In genomic region chr2:34795426-34795825, GRCm38 (mm10) we compare ENCODE assay signal across 29 mouse cellular contexts. TPM values are rescaled to one million over a fixed set of nuclear protein-coding genes. Genes with fewer than 3 reads are reported as not detected.
DNase-seq lines count a peak whose midpoint lies in the region; ATAC-seq and TF ChIP-seq lines count a peak whose summit lies in the region.
"Had no signal": no experiment of that assay in that cellular context is flagged by ENCODE, and none has a peak within 500 bp of the region (broad histone marks: within the 10 kb centered on the region; RNA-seq: fewer than 3 reads in every experiment).

No protein-coding gene starts in this region.

- H3K27ac ChIP-seq in liver, embryonic 15.5 days (replicated peaks) = 0 out of 2 replicates have a peak overlapping the region, but pooled peaks have one; percentile 5
- no peak overlapping the region for H3K27ac ChIP-seq in liver, embryonic 11.5 days (ENCODE audit: low read depth, low read length)
- H3K27ac ChIP-seq in MEL (ENCODE audit: control insufficient read depth, low read depth, low read length) = no peak overlapping the region
- H3K27ac ChIP-seq: embryonic facial prominence, embryonic 10.5 days; embryonic facial prominence, embryonic 12.5 days; forebrain, embryonic 13.5 days; forebrain, embryonic 15.5 days had no signal

- peak; percentile 75 to 77 for TF ChIP-seq EP300 in MEL (IDR thresholded peaks at IDR 0.05; ENCODE audit: low read depth in 1 of 2, low read length in 2 of 2)

- peaks cover 7% of the 10 kb centered on the region for H3K79me2 ChIP-seq in MEL (ENCODE audit: control insufficient read depth, insufficient read depth, low read length, poor library complexity)

- H3K9ac ChIP-seq in liver, embryonic 15.5 days = no peak overlapping the region
- no peak overlapping the region for H3K9ac ChIP-seq in liver, embryonic 11.5 days (ENCODE audit: low read depth, low read length)
- H3K9ac ChIP-seq in MEL (ENCODE audit: control insufficient read depth, low read depth, low read length, poor library complexity, severe bottlenecking) = no peak overlapping the region
- H3K9ac ChIP-seq: embryonic facial prominence, embryonic 12.5 days; forebrain, embryonic 13.5 days; forebrain, embryonic 15.5 days; forebrain, postnatal 0 days had no signal

- no peak for DNase-seq in liver, embryonic 11.5 days (ENCODE audit: low spot score)
- DNase-seq in MEL (ENCODE audit: low read depth, low spot score) = peak; percentile 57
- DNase-seq in embryo, embryonic 9.5 days (ENCODE audit: extremely low spot score) = no peak
- DNase-seq: adrenal gland, adult 2 months; adrenal gland, postnatal 10 days; adrenal gland, postnatal 25 days; B cell, adult 2 months; cerebellum, adult 11 months; cerebellum, adult 18-20 months; cerebellum, adult 8-10 months; cerebellum, adult 9-11 months; cerebellum, postnatal 14 days; cerebellum, postnatal 36 days; embryo, embryonic 11 days; forebrain, postnatal 0 days had no signal

- no peak for ATAC-seq in liver, embryonic 15.5 days (ENCODE audit: insufficient read depth)
- ATAC-seq in liver, embryonic 11.5 days (replicated peaks; ENCODE audit: low FRiP score) = no peak
- peak; percentile 41; the same call in 1 of the 2 replicates for ATAC-seq in erythroid progenitor cell, adult 5-6 weeks (replicated peaks; ENCODE audit: low FRiP score, poor library complexity, severe bottlenecking)
- ATAC-seq: CD4-positive, CD25-positive, alpha-beta regulatory T cell, adult 4 months; forebrain, embryonic 13.5 days; forebrain, embryonic 15.5 days; forebrain, postnatal 0 days had no signal

- no peak overlapping the region for H3K4me2 ChIP-seq in liver, embryonic 15.5 days
- no peak overlapping the region for H3K4me2 ChIP-seq in liver, embryonic 11.5 days
- H3K4me2 ChIP-seq: embryonic facial prominence, embryonic 12.5 days; forebrain, embryonic 13.5 days; forebrain, embryonic 15.5 days had no signal

- TF ChIP-seq RAD21 in MEL (IDR thresholded peaks at IDR 0.05; ENCODE audit: low read depth, low read length) = no peak

- peaks cover 26% of the 10 kb centered on the region for H3K4me1 ChIP-seq in liver, embryonic 15.5 days (replicated peaks)
- H3K4me1 ChIP-seq in liver, embryonic 11.5 days (replicated peaks; ENCODE audit: control insufficient read depth, insufficient read depth, low read length) = peaks cover 11% of the 10 kb centered on the region
- H3K4me1 ChIP-seq in MEL (ENCODE audit: control insufficient read depth in 1 of 2, insufficient read depth in 2 of 2, low read length in 2 of 2) = peaks cover 0 to 23% of the 10 kb centered on the region in 2 experiments

- no peaks in the 10 kb centered on the region for H3K27me3 ChIP-seq in liver, embryonic 15.5 days
- H3K27me3 ChIP-seq in liver, embryonic 11.5 days (replicated peaks; ENCODE audit: control insufficient read depth, insufficient read depth, low read length) = no peaks in the 10 kb centered on the region
- no peaks in the 10 kb centered on the region for H3K27me3 ChIP-seq in MEL (ENCODE audit: control insufficient read depth in 1 of 2, insufficient read depth in 2 of 2, low read length in 2 of 2)
- H3K27me3 ChIP-seq: CH12.LX; embryonic facial prominence, embryonic 12.5 days; forebrain, embryonic 13.5 days; forebrain, embryonic 15.5 days had no signal

- no peaks in the 10 kb centered on the region for H3K9me3 ChIP-seq in liver, embryonic 15.5 days (replicated peaks)
- H3K9me3 ChIP-seq in liver, embryonic 11.5 days (ENCODE audit: control insufficient read depth, low read length) = peaks cover 2% of the 10 kb centered on the region; the same call in 1 of the 2 replicates
- no peaks in the 10 kb centered on the region for H3K9me3 ChIP-seq in MEL (replicated peaks; ENCODE audit: insufficient read depth, low read length)
- H3K9me3 ChIP-seq: embryonic facial prominence, embryonic 10.5 days; embryonic facial prominence, embryonic 12.5 days; forebrain, embryonic 13.5 days; forebrain, embryonic 15.5 days had no signal

- H3K36me3 ChIP-seq in liver, embryonic 15.5 days (replicated peaks) = peaks cover 33% of the 10 kb centered on the region
- peaks cover 19% of the 10 kb centered on the region for H3K36me3 ChIP-seq in liver, embryonic 11.5 days (ENCODE audit: control insufficient read depth, insufficient read depth, low read length)
- H3K36me3 ChIP-seq in MEL (ENCODE audit: control insufficient read depth in 1 of 2, insufficient read depth in 2 of 2, low read length in 2 of 2) = peaks cover 4 to 21% of the 10 kb centered on the region in 2 experiments
- H3K36me3 ChIP-seq: forebrain, embryonic 15.5 days had no signal

- H3K4me3 ChIP-seq in liver, embryonic 15.5 days (replicated peaks) = no peak overlapping the region
- H3K4me3 ChIP-seq in liver, embryonic 11.5 days (ENCODE audit: low read depth, low read length) = no peak overlapping the region
- H3K4me3 ChIP-seq in MEL (ENCODE audit: control insufficient read depth in 1 of 2, insufficient read depth in 1 of 2, low read depth in 2 of 2, low read length in 2 of 2) = no peak overlapping the region
- H3K4me3 ChIP-seq: embryonic facial prominence, embryonic 10.5 days; embryonic facial prominence, embryonic 12.5 days; erythroblast, embryonic 14.5 days; forebrain, embryonic 13.5 days; forebrain, embryonic 15.5 days had no signal

- TF ChIP-seq POLR2A in MEL (IDR thresholded peaks at IDR 0.05; ENCODE audit: control insufficient read depth in 1 of 2, insufficient read depth in 1 of 2, low read depth in 1 of 2, low read length in 2 of 2, poor library complexity in 1 of 2) = no peak; a peak in 1 of 4 replicates

- no peak for TF ChIP-seq CTCF in MEL (IDR thresholded peaks at IDR 0.05 in 2 of 3, conservative IDR thresholded peaks at IDR 0.05 in 1 of 3; ENCODE audit: control insufficient read depth in 1 of 3, insufficient read depth in 1 of 3, low read depth in 2 of 3, low read length in 3 of 3, poor library complexity in 1 of 3, severe bottlenecking in 1 of 3)

- WGBS in liver, embryonic 15.5 days (ENCODE audit: insufficient replicate concordance) = 80% methylated on average over 7 of the region's 7 CpGs
- WGBS in liver, embryonic 11.5 days = 91% methylated on average over 7 of the region's 7 CpGs

TF ChIP-seq in MEL, 35 proteins besides CTCF, POLR2A, EP300 and RAD21 (continues in another document):
- TF ChIP-seq MXI1 (IDR thresholded peaks at IDR 0.05; ENCODE audit: low read depth, low read length) (no peak), TBP (IDR thresholded peaks at IDR 0.05; ENCODE audit: low read depth, low read length) (no peak), RCOR1 (IDR thresholded peaks at IDR 0.05; ENCODE audit: low read depth, low read length) (0 out of 2 replicates have a peak, but pooled peaks have one; percentile 31), JUND (IDR thresholded peaks at IDR 0.05; ENCODE audit: low read depth, low read length) (no peak), TCF12 (IDR thresholded peaks at IDR 0.05; ENCODE audit: low read depth, low read length) (peak; percentile 66)

RNA-seq across cellular contexts. Expression of gene Rabepk, which starts 4.3 kb away (rescaled TPM):
- polyA plus RNA-seq in liver, embryonic 15.5 days (2015; fragmentation: Nextera tagmentation; extraction: Ambion mirVana) = 20.1 and 22.3 TPM in 2 replicates
- 43.5 and 56.5 TPM in 2 replicates for polyA plus RNA-seq in liver, embryonic 11.5 days (2014; fragmentation: Nextera tagmentation; extraction: Ambion mirVana)
- 47.1 and 51.2 TPM in 2 replicates for total RNA-seq in MEL (2012; rRNA removed)
- 10 to 100 TPM in 1 of 2 experiments, not detected in 1; 85.3 TPM for polyA plus RNA-seq in MEL (2012; ENCODE audit: insufficient read depth in 1 of 2, insufficient read length in 2 of 2, low read depth in 1 of 2, low replicate concordance in 2 of 2, missing spikeins in 1 of 2)
- total RNA-seq in erythroid progenitor cell, adult 5-6 weeks (2015; ENCODE audit: low replicate concordance) = 1.3 and 9.0 TPM in 2 replicates
- 1.5 and 4.7 TPM in 2 replicates for total RNA-seq in erythroid progenitor cell, adult 5-6 weeks (2017; ENCODE audit: low replicate concordance)

RNA-seq across cellular contexts. Expression of gene Hspa5, which starts 23.7 kb away (rescaled TPM):
- polyA plus RNA-seq in liver, embryonic 15.5 days (2015; fragmentation: Nextera tagmentation; extraction: Ambion mirVana) = 509 TPM in 2 replicates
- polyA plus RNA-seq in liver, embryonic 11.5 days (2014; fragmentation: Nextera tagmentation; extraction: Ambion mirVana) = 964 and 1,028 TPM in 2 replicates
- 914 and 1,250 TPM in 2 replicates for total RNA-seq in MEL (2012; rRNA removed)
- 100 to 1,000 TPM; 147 to 649 TPM for polyA plus RNA-seq in MEL (2012; ENCODE audit: insufficient read depth in 1 of 2, insufficient read length in 2 of 2, low read depth in 1 of 2, low replicate concordance in 2 of 2, missing spikeins in 1 of 2)
- total RNA-seq in erythroid progenitor cell, adult 5-6 weeks (2015; ENCODE audit: low replicate concordance) = 168 and 188 TPM in 2 replicates
- 512 and 550 TPM in 2 replicates for total RNA-seq in erythroid progenitor cell, adult 5-6 weeks (2017; ENCODE audit: low replicate concordance)

RNA-seq across cellular contexts. Expression of gene Fbxw2, which starts 30.7 kb away (rescaled TPM):
- 57.5 and 60.5 TPM in 2 replicates for polyA plus RNA-seq in liver, embryonic 15.5 days (2015; fragmentation: Nextera tagmentation; extraction: Ambion mirVana)
- polyA plus RNA-seq in liver, embryonic 11.5 days (2014; fragmentation: Nextera tagmentation; extraction: Ambion mirVana) = 78.7 and 81.2 TPM in 2 replicates
- total RNA-seq in MEL (2012; rRNA removed) = 40.2 and 43.7 TPM in 2 replicates
- polyA plus RNA-seq in MEL (2012; ENCODE audit: insufficient read depth in 1 of 2, insufficient read length in 2 of 2, low read depth in 1 of 2, low replicate concordance in 2 of 2, missing spikeins in 1 of 2) = 100 to 1,000 TPM in 1 of 2 experiments, 10 to 100 TPM in 1; 49.7 to 101 TPM
- total RNA-seq in erythroid progenitor cell, adult 5-6 weeks (2015; ENCODE audit: low replicate concordance) = 92.6 and 93.5 TPM in 2 replicates
- total RNA-seq in erythroid progenitor cell, adult 5-6 weeks (2017; ENCODE audit: low replicate concordance) = 95.5 and 121 TPM in 2 replicates

RNA-seq across cellular contexts. Expression of gene Gm34653, which starts 37.4 kb away (rescaled TPM):
- not detected in 2 replicates for polyA plus RNA-seq in liver, embryonic 15.5 days (2015; fragmentation: Nextera tagmentation; extraction: Ambion mirVana)
- polyA plus RNA-seq in liver, embryonic 11.5 days (2014; fragmentation: Nextera tagmentation; extraction: Ambion mirVana) = not detected in 2 replicates
- 0.08 TPM in 1 of 2 replicates, not detected in the other for total RNA-seq in MEL (2012; rRNA removed)
- polyA plus RNA-seq in MEL (2012; ENCODE audit: insufficient read depth in 1 of 2, insufficient read length in 2 of 2, low read depth in 1 of 2, low replicate concordance in 2 of 2, missing spikeins in 1 of 2) = under 1 TPM in 1 of 2 experiments, not detected in 1; 0.10 TPM
- total RNA-seq in erythroid progenitor cell, adult 5-6 weeks (2015; ENCODE audit: low replicate concordance) = 1.3 TPM in 1 of 2 replicates, not detected in the other
- total RNA-seq in erythroid progenitor cell, adult 5-6 weeks (2017; ENCODE audit: low replicate concordance) = not detected in 2 replicates
- total RNA-seq: adrenal gland, adult 2 months; adrenal gland, postnatal 10 days; adrenal gland, postnatal 25 days; CH12.LX; common myeloid progenitor, adult 5-6 weeks had no signal
- polyA plus RNA-seq: adrenal gland, adult 2 months; brain, embryonic 14.5 days; CD4-positive, CD25-positive, alpha-beta regulatory T cell, adult 4 months; embryonic facial prominence, embryonic 12.5 days; embryonic facial prominence, embryonic 14.5 days; erythroblast, embryonic 14.5 days; forebrain, embryonic 11.5 days; forebrain, embryonic 13.5 days; forebrain, embryonic 15.5 days; G1E had no signal

RNA-seq across cellular contexts. Expression of gene Gapvd1, which starts 40.4 kb away (rescaled TPM):
- polyA plus RNA-seq in liver, embryonic 15.5 days (2015; fragmentation: Nextera tagmentation; extraction: Ambion mirVana) = 79.9 and 89.4 TPM in 2 replicates
- polyA plus RNA-seq in liver, embryonic 11.5 days (2014; fragmentation: Nextera tagmentation; extraction: Ambion mirVana) = 80.3 and 88.3 TPM in 2 replicates
- 62.4 and 65.0 TPM in 2 replicates for total RNA-seq in MEL (2012; rRNA removed)
- 100 to 1,000 TPM in 1 of 2 experiments, 10 to 100 TPM in 1; 96.7 to 174 TPM for polyA plus RNA-seq in MEL (2012; ENCODE audit: insufficient read depth in 1 of 2, insufficient read length in 2 of 2, low read depth in 1 of 2, low replicate concordance in 2 of 2, missing spikeins in 1 of 2)
- 106 and 118 TPM in 2 replicates for total RNA-seq in erythroid progenitor cell, adult 5-6 weeks (2015; ENCODE audit: low replicate concordance)
- 198 and 392 TPM in 2 replicates for total RNA-seq in erythroid progenitor cell, adult 5-6 weeks (2017; ENCODE audit: low replicate concordance)
